Mouse (Mus musculus): Measurements from ENCODE around the gene Cep89. TPM values are rescaled to one million over a fixed set of nuclear protein-coding genes. Genes with fewer than 3 reads are reported as not detected.

The Cep89 gene
- polyA plus RNA-seq, 1 experiment from 2014 or later: 29.6 TPM

DNA sequence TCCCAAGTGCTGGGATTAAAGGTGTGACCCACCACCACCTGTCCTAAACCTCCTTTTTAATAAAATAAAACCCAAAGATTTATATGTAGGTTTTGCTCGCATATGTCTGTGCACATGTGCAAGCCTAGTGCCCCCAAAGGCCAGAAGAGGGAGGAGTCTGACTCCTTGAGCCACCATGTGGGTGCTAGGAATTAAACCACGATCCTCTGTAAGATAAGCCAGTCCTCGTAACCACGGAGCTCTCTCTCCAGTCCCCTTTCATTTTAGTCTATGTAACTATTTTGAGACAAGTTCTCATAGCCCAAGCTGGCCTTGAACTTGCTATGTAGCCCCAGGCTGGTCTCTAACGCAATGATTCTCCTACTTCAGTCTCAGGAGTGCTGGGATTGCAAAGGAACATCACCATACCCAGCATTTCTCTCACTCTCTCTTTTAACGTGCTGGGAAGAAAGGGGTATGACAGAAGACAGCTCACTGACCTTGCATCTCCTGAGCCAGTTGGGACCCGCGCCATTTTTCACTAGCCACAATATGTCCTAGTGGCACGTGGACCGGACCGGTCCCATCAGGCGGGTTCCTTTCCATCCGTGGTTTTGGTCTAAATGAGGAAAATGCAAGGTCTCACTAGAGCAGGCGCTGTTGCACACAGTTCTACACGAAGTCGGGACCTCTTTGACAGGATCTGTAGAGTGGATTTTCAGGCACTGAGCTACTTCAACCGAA is 940 bp upstream of the Cep89 start:
- H3K27ac ChIP-seq: no peak overlapping the region
- peak overlapping the region; percentile 68 for H3K9ac ChIP-seq
- whole genome bisulfite sequencing: 19% methylated on average over 17 of the region's 17 CpGs
- no peaks in the 10 kb centered on the region for H3K27me3 ChIP-seq
- peaks cover 39% of the 10 kb centered on the region for H3K36me3 ChIP-seq
- H3K4me2 ChIP-seq: peak overlapping the region; percentile 69
- no peaks in the 10 kb centered on the region for H3K9me3 ChIP-seq
- H3K4me1 ChIP-seq (replicated peaks): peaks cover 24% of the 10 kb centered on the region
- ATAC-seq (ENCODE audit: low FRiP score): peak; percentile 11; the same call in 1 of the 2 replicates
- H3K4me3 ChIP-seq: peak overlapping the region; percentile 69

- Histone ChIP-seq H3K27ac (no peak overlapping the region), H3K4me2 (no peak overlapping the region), H3K4me1 (replicated peaks) (peaks cover 13% of the 10 kb centered on the region), H3K27me3 (no peaks in the 10 kb centered on the region), H3K9me3 (no peaks in the 10 kb centered on the region), H3K9ac (no peak overlapping the region), H3K4me3 (no peak overlapping the region), H3K36me3 (peaks cover 62% of the 10 kb centered on the region)
- no peak for ATAC-seq (ENCODE audit: low FRiP score)
- 88% methylated on average over 4 of the region's 4 CpGs for WGBS
Measured at GRCm38 (mm10) chr7:35401169-35401568, 4.3 kb downstream of the Cep89 start.

DNA sequence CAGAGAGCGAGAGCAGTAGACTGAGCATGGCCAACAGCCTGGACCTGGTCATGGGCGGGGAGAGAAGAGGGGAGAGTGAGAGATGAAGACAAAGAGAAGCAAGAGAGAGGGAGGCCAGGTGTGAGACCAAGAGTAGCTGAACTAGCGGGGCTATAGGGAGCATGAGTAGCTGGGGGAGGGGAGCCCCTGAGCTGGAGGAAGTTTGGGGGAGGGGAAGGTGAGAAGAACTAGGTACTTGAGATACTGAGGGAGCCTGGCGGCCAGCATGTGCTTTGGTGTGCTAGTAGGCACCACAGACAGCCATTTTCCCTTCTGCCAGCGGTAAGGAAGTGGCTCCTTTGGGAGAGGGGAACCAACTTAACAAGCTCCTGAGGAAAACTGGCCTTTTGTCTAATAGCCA is 18.4 kb downstream of the Cep89 start:
- Histone ChIP-seq H3K27ac (no peak overlapping the region), H3K4me1 (replicated peaks) (no peaks in the 10 kb centered on the region), H3K36me3 (peaks cover 79% of the 10 kb centered on the region), H3K4me3 (no peak overlapping the region), H3K27me3 (no peaks in the 10 kb centered on the region), H3K4me2 (no peak overlapping the region), H3K9me3 (no peaks in the 10 kb centered on the region), H3K9ac (no peak overlapping the region)
- no peak for ATAC-seq (ENCODE audit: low FRiP score)
- WGBS: 82% methylated on average over 5 of the region's 5 CpGs

DNA sequence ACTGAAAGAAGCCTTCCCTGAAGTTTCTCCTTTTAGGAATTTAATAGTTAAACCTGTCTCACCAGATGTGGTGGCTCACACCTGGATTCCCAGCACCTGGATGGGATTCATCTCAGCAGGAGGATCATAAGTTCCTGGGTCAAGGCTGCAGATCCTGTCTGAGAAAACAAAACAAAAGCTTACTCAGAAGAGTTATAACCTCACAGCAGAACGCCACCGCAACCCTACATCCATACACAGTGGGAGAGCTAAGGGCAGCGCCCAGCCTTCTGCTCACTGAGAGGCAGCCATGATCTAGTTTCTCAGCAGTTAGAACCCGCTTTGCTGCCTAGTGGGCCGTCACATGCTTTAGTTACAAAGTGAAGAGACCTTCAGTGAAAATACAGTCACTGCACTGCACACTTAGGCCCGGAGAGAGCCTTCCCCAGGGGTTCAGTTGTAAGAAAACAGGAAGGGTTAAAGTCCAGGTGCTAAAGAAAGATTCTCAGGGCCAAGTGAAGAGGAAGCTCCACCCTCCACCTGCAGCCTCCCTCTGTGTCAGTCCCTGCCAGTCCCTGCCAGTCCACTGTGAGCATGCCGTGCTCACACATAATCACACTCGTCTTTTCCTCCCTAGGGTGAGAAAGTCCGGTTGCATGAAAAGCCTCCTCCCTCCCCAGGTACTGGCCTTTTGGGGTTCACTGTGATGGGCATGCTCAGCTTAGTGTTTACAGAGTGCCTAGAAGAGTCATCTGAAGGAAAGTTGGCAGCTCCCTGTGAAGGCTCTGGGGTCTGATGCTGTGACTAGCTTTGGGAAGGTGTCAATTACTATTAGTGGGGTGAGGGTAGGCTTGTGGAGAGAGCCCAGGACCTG is 19.2 kb downstream of the Cep89 start:
- H3K9ac ChIP-seq: peak overlapping the region; percentile 43
- H3K4me3 ChIP-seq: no peak overlapping the region
- no peak overlapping the region for H3K4me2 ChIP-seq
- no peaks in the 10 kb centered on the region for H3K9me3 ChIP-seq
- no peaks in the 10 kb centered on the region for H3K4me1 ChIP-seq (replicated peaks)
- 85% methylated on average over 9 of the region's 9 CpGs for WGBS
- H3K27me3 ChIP-seq: no peaks in the 10 kb centered on the region
- no peak for ATAC-seq (ENCODE audit: low FRiP score)
- H3K27ac ChIP-seq: no peak overlapping the region
- H3K36me3 ChIP-seq: peaks cover 78% of the 10 kb centered on the region

- no peaks in the 10 kb centered on the region for H3K4me1 ChIP-seq (replicated peaks)
Measured at GRCm38 (mm10) chr7:35416654-35416948, 19.8 kb downstream of the Cep89 start.

GRCm38 (mm10) chr7:35423071-35423470 is 26.2 kb downstream of the Cep89 start:
- no peaks in the 10 kb centered on the region for H3K27me3 ChIP-seq
- H3K4me3 ChIP-seq: no peak overlapping the region
- no peak for ATAC-seq (ENCODE audit: low FRiP score)
- peaks cover 77% of the 10 kb centered on the region for H3K36me3 ChIP-seq
- 96% methylated on average over 10 of the region's 10 CpGs for WGBS
- H3K4me2 ChIP-seq: no peak overlapping the region
- H3K4me1 ChIP-seq (replicated peaks): no peaks in the 10 kb centered on the region
- H3K27ac ChIP-seq: no peak overlapping the region
- H3K9ac ChIP-seq: no peak overlapping the region
- H3K9me3 ChIP-seq: no peaks in the 10 kb centered on the region

More at GRCm38 (mm10) chr7:35416654-35416948, 19.8 kb downstream of the Cep89 start:
- H3K36me3 ChIP-seq: peaks cover 77% of the 10 kb centered on the region
- no peaks in the 10 kb centered on the region for H3K27me3 ChIP-seq
- 96% methylated on average over 5 of the region's 5 CpGs for WGBS
- H3K27ac ChIP-seq: no peak overlapping the region
- no peak overlapping the region for H3K4me3 ChIP-seq
- H3K9ac ChIP-seq: no peak overlapping the region
- no peaks in the 10 kb centered on the region for H3K9me3 ChIP-seq
- H3K4me2 ChIP-seq: no peak overlapping the region
- no peak for ATAC-seq (ENCODE audit: low FRiP score)

DNA sequence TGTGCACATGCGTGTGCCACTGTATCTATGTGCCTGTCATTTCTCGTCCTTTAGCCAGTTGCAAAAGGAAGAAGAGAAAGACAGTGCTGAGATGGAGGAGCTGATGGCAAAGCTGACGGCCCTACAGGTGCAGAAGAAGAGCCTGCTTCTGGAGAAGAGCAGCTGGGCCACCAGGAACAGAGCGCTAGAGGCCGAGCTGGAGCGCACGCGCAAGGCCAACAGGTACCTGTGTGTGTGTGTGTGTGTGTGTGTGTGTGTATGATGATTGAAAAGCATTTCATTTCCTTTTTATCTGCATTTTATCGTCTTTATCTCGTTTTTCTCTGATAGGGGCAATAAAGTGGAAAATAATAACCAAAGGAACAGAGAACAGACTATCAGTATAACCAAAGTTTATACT is 31.3 kb downstream of the Cep89 start:
- WGBS: 94% methylated on average over 10 of the region's 10 CpGs
- no peaks in the 10 kb centered on the region for H3K9me3 ChIP-seq
- H3K27ac ChIP-seq: no peak overlapping the region
- H3K4me3 ChIP-seq: no peak overlapping the region
- ATAC-seq (ENCODE audit: low FRiP score): no peak
- H3K36me3 ChIP-seq: peaks cover 72% of the 10 kb centered on the region
- no peaks in the 10 kb centered on the region for H3K4me1 ChIP-seq (replicated peaks)
- no peak overlapping the region for H3K9ac ChIP-seq
- H3K4me2 ChIP-seq: no peak overlapping the region
- no peaks in the 10 kb centered on the region for H3K27me3 ChIP-seq

DNA sequence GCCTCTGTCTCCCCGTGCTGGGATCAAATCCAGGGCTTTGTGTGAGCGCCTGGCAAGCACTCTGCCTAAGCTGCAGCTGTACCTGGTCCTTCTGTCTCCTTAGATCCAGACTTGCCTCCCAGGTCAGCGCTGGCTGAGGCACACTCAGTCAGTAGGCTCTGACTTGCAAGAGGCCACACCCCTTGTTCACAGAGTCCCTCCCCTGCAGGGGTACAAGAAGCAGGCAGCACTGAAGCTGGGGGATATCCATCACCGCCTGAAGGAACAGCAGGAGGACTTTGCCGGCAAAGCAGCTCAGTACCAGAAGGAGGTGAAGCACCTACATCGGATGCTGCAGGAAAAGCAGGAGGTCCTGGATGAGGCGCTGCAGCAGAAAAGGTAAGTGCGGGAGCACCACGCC is 38.4 kb downstream of the Cep89 start:
- H3K27ac ChIP-seq: no peak overlapping the region
- ATAC-seq (ENCODE audit: low FRiP score): no peak
- peaks cover 85% of the 10 kb centered on the region for H3K36me3 ChIP-seq
- H3K27me3 ChIP-seq: no peaks in the 10 kb centered on the region
- H3K4me2 ChIP-seq: no peak overlapping the region
- 86% methylated on average over 9 of the region's 9 CpGs for WGBS
- H3K9me3 ChIP-seq: no peaks in the 10 kb centered on the region
- H3K4me3 ChIP-seq: no peak overlapping the region
- H3K4me1 ChIP-seq (replicated peaks): no peaks in the 10 kb centered on the region
- no peak overlapping the region for H3K9ac ChIP-seq

- H3K27ac ChIP-seq: no peak overlapping the region
- no peaks in the 10 kb centered on the region for H3K36me3 ChIP-seq
- no peaks in the 10 kb centered on the region; the same call in 1 of the 2 replicates for H3K9me3 ChIP-seq
- H3K27me3 ChIP-seq: no peaks in the 10 kb centered on the region
- no peak overlapping the region for H3K4me3 ChIP-seq
- no peak overlapping the region for H3K4me2 ChIP-seq
- no peak overlapping the region for H3K9ac ChIP-seq
- no peaks in the 10 kb centered on the region for H3K4me1 ChIP-seq (replicated peaks)
- no peak for ATAC-seq (ENCODE audit: low FRiP score)
- 37% methylated on average over 4 of the region's 4 CpGs for WGBS
Measured at GRCm38 (mm10) chr7:35447501-35447900, 50.7 kb downstream of the Cep89 start.

- Histone ChIP-seq H3K27ac (no peak within 1 kb of the TSS), H3K4me1 (replicated peaks) (no peaks in the 10 kb centered on the region), H3K9ac (no peak within 1 kb of the TSS), H3K9me3 (no peaks in the 10 kb centered on the region; the same call in 1 of the 2 replicates), H3K4me2 (no peak within 1 kb of the TSS), H3K4me3 (no peak within 1 kb of the TSS), H3K27me3 (no peaks in the 10 kb centered on the region), H3K36me3 (no peaks in the 10 kb centered on the region)
- ATAC-seq (ENCODE audit: low FRiP score): no peak
- WGBS: 32% methylated on average over 15 of the region's 15 CpGs
Measured at GRCm38 (mm10) chr7:35447996-35448846, 51.4 kb downstream of the Cep89 start, which contains the start of gene Slc7a9. Slc7a9 (plus strand) TSS chr7:35448796.

GRCm38 (mm10) chr7:35448867-35449266 is 52.0 kb downstream of the Cep89 start:
- no peak overlapping the region for H3K27ac ChIP-seq
- H3K4me1 ChIP-seq (replicated peaks): no peaks in the 10 kb centered on the region
- H3K4me2 ChIP-seq: no peak overlapping the region
- ATAC-seq (ENCODE audit: low FRiP score): no peak
- H3K36me3 ChIP-seq: no peaks in the 10 kb centered on the region
- no peak overlapping the region for H3K9ac ChIP-seq
- 75% methylated on average over 7 of the region's 7 CpGs for WGBS
- H3K27me3 ChIP-seq: no peaks in the 10 kb centered on the region
- H3K4me3 ChIP-seq: no peak overlapping the region
- no peaks in the 10 kb centered on the region for H3K9me3 ChIP-seq
